Mouse (Mus musculus) ES-Bruce4 (cell line): ENCODE results near the gene Abcg4.

ENCODE experiments used
- CTCF ChIP-seq: IDR thresholded peaks from one replicate; pipeline ENCODE4 v1.8.1; 2011; ENCODE audit warnings: low read depth, low read length
- EP300 ChIP-seq: IDR thresholded peaks from 2 replicates; pipeline ENCODE4 v1.6.1; 2011; ENCODE audit warnings: low read depth, low read length; ENCODE audit not compliant: insufficient read depth

DNA sequence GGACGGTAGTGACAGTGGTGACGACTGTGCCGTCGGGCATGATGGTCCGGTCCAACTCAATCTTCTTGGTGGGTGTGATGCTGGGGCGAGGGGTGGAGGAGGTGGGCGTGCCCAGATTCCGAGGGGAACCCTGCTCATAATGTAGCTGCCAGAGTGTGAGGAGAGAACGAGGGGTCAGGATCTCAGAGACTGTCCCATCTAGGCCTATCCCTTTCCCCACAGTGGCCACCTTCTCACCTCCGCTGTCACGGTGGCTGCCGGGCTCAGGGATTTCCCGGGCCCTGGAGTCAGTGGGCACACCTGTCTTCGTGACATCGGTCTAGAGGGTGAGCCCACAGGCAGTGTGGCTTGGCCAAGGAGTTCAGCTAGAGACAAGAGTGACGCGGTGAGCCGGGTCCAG, 26.5 kb upstream of the Abcg4 start:
- no peak for TF ChIP-seq CTCF
- TF ChIP-seq EP300: no peak
